Mouse (Mus musculus): Measurements from ENCODE around the gene Lrfn3.

- TF ChIP-seq POLR2A (IDR thresholded peaks at IDR 0.05; ENCODE audit: control insufficient read depth, extremely low read depth, insufficient read depth, low read length, poor library complexity) (no peak), CTCF (IDR thresholded peaks at IDR 0.05; ENCODE audit: borderline replicate concordance, control insufficient read depth, extremely low read depth, insufficient read depth, low read length, poor library complexity) (no peak)
Measured at GRCm38 (mm10) chr7:30358378-30359186, 4.0 kb downstream of the Lrfn3 start.

All from thymus, adult 2 months (tissue).